Mouse (Mus musculus) testis, adult 2 months (tissue): ENCODE data around the gene Cisd3. TPM values are rescaled to one million over a fixed set of nuclear protein-coding genes. Genes with fewer than 3 reads are reported as not detected.
A peak's percentile ranks its signal among the peaks of the same experiment; 100 is the strongest.
"Not testable (repeated sequence)": the region's sequence is repeated elsewhere in the genome, so short reads cannot be mapped to it uniquely, and the experiment has no call there.

Experiments
- H3K27ac ChIP-seq: fragments of 200-500 bp; 2 replicates; pipeline ENCODE4 v1.5.1; 2012; ENCODE audit warnings: low read depth, low read length; ENCODE audit not compliant: control insufficient read depth, insufficient read depth
- H3K27me3 ChIP-seq: fragments of 200-500 bp; 2 replicates; pipeline ENCODE4 v1.6.1; 2012; ENCODE audit warnings: mild to moderate bottlenecking, low read length, moderate library complexity; ENCODE audit not compliant: control insufficient read depth, insufficient read depth
- H3K36me3 ChIP-seq: fragments of 200-500 bp; 2 replicates; pipeline ENCODE4 v1.6.1; 2012; ENCODE audit warnings: mild to moderate bottlenecking, low read length; ENCODE audit not compliant: control insufficient read depth, insufficient read depth
- H3K4me1 ChIP-seq: fragments of 200-500 bp; 2 replicates; pipeline ENCODE4 v1.6.1; 2012; ENCODE audit warnings: low read length; ENCODE audit not compliant: control insufficient read depth, insufficient read depth
- H3K4me3 ChIP-seq: fragments of 200-500 bp; 2 replicates; pipeline ENCODE4 v1.5.1; 2012; ENCODE audit warnings: low read depth, mild to moderate bottlenecking, low read length, moderate library complexity, mixed read lengths; ENCODE audit not compliant: control insufficient read depth
- CTCF ChIP-seq: fragments of 200-500 bp; IDR thresholded peaks from 2 replicates; pipeline ENCODE4 v1.5.1; 2012; ENCODE audit warnings: low read depth, mild to moderate bottlenecking, inconsistent platforms, low read length, moderate library complexity; ENCODE audit not compliant: control insufficient read depth, insufficient read depth, insufficient replicate concordance
- POLR2A ChIP-seq: fragments of 200-500 bp; IDR thresholded peaks from 2 replicates; pipeline ENCODE4 v1.6.1; 2012; ENCODE audit warnings: low read depth, mild to moderate bottlenecking, inconsistent platforms, low read length, moderate library complexity; ENCODE audit not compliant: control insufficient read depth
- polyA plus RNA-seq: library from polyadenylated mRNA; depleted of rRNA; stranded (reverse); fragments of >200 nt; gene quantifications from 2 replicates; pipeline ENCODE4 v1.2.3, GENCODE M21; 2012; rRNA removed

Cisd3 gene
- polyA plus RNA-seq = 17.6 and 17.7 TPM in 2 replicates

- H3K27me3 ChIP-seq = no peaks in the 10 kb centered on the region
- TF ChIP-seq CTCF (no peak), POLR2A (no peak)
- no peaks in the 10 kb centered on the region for H3K36me3 ChIP-seq
- H3K4me3 ChIP-seq = peak within 1 kb of the TSS; percentile 69
- peaks cover 18% of the 10 kb centered on the region for H3K4me1 ChIP-seq
- peak within 1 kb of the TSS; percentile 20; the same call in 1 of the 2 replicates for H3K27ac ChIP-seq
Measured at GRCm38 (mm10) chr11:97685613-97686321, at the start of gene Cisd3. Cisd3 (plus strand) TSS chr11:97685826.

- Histone ChIP-seq H3K36me3 (no peaks in the 10 kb centered on the region), H3K27ac (no peak overlapping the region), H3K27me3 (no peaks in the 10 kb centered on the region), H3K4me1 (no peaks in the 10 kb centered on the region), H3K4me3 (no peak overlapping the region)
- TF ChIP-seq CTCF (no peak), POLR2A (no peak)
Measured at GRCm38 (mm10) chr11:97641668-97642067, 44.0 kb upstream of the Cisd3 start.

GRCm38 (mm10) chr11:97642746-97643145, 42.9 kb upstream of the Cisd3 start:
- TF ChIP-seq POLR2A (no peak), CTCF (peak; percentile 60; the same call in 1 of the 2 replicates)
- Histone ChIP-seq H3K27ac (no peak overlapping the region), H3K4me1 (no peaks in the 10 kb centered on the region), H3K36me3 (no peaks in the 10 kb centered on the region), H3K4me3 (no peak overlapping the region), H3K27me3 (no peaks in the 10 kb centered on the region)

GRCm38 (mm10) chr11:97643380-97644055, 42.1 kb upstream of the Cisd3 start:
- H3K4me3 ChIP-seq = no peak overlapping the region
- H3K27me3 ChIP-seq = no peaks in the 10 kb centered on the region
- H3K27ac ChIP-seq = no peak overlapping the region
- no peaks in the 10 kb centered on the region for H3K36me3 ChIP-seq
- no peak for TF ChIP-seq CTCF
- TF ChIP-seq POLR2A = no peak
- no peaks in the 10 kb centered on the region for H3K4me1 ChIP-seq

GRCm38 (mm10) chr11:97644834-97645233, 40.8 kb upstream of the Cisd3 start:
- Histone ChIP-seq H3K4me3 (no peak overlapping the region), H3K4me1 (no peaks in the 10 kb centered on the region), H3K27ac (no peak overlapping the region), H3K27me3 (no peaks in the 10 kb centered on the region), H3K36me3 (no peaks in the 10 kb centered on the region)
- peak; percentile 44; the same call in 1 of the 2 replicates for TF ChIP-seq CTCF
- no peak for TF ChIP-seq POLR2A

- not testable (repeated sequence) for H3K27ac ChIP-seq, H3K4me3 ChIP-seq, H3K36me3 ChIP-seq, H3K27me3 ChIP-seq, H3K4me1 ChIP-seq
Measured at GRCm38 (mm10) chr11:97648541-97648940, 37.1 kb upstream of the Cisd3 start.

GRCm38 (mm10) chr11:97650341-97650740, 35.3 kb upstream of the Cisd3 start:
- H3K27ac ChIP-seq = no peak overlapping the region
- no peak overlapping the region for H3K4me3 ChIP-seq
- H3K27me3 ChIP-seq = no peaks in the 10 kb centered on the region
- TF ChIP-seq POLR2A (no peak), CTCF (no peak)
- no peaks in the 10 kb centered on the region for H3K36me3 ChIP-seq
- H3K4me1 ChIP-seq = no peaks in the 10 kb centered on the region

- not testable (repeated sequence) for H3K27ac ChIP-seq
Measured at GRCm38 (mm10) chr11:97653376-97653775, 32.2 kb upstream of the Cisd3 start.

More at GRCm38 (mm10) chr11:97653376-97653775, 32.2 kb upstream of the Cisd3 start:
- H3K27me3 ChIP-seq, H3K4me1 ChIP-seq, H3K36me3 ChIP-seq: not testable (repeated sequence)
- peak overlapping the region; percentile 57 for H3K4me3 ChIP-seq
